Mouse (Mus musculus) left cerebral cortex, postnatal 10 days (tissue): Measurements from ENCODE around the gene Aars2. TPM values are rescaled to one million over a fixed set of nuclear protein-coding genes. Genes with fewer than 3 reads are reported as not detected.

Source experiments
- DNase-seq, 2 experiments: peaks; one replicate each; pipeline ENCODE4 v3.0.0; 2021 to 2022; ENCODE audit warnings: low spot score in 2 of 2, mixed read lengths in 1 of 2; ENCODE audit errors: extremely low spot score in 1 of 2
- intact Hi-C: fragments of 180-260 bp; cut with DNase I; formaldehyde crosslinking; loops from one replicate; pipeline ENCODE4 v1.15.1; 2025
- total RNA-seq, 2 experiments: library from RNA; stranded (reverse); gene quantifications; 2 replicates each; pipeline ENCODE4 v1.2.3; 2021

The Aars2 gene
- total RNA-seq, 2 experiments from 2014 or later = 21.2 to 23.4 TPM

- peak; percentile 61 to 74 for DNase-seq
- intact Hi-C loops = no loop called here
Measured at GRCm38 (mm10) chr17:45530346-45530782, 23.7 kb downstream of the Aars2 start.

GRCm38 (mm10) chr17:45532896-45533295 lies 26.3 kb downstream of the Aars2 start:
- intact Hi-C loops = no loop called here
- DNase-seq = peak in 1 of 2 experiments; percentile 36

- intact Hi-C loops = no loop called here
- peak in 1 of 2 experiments; percentile 20 for DNase-seq
Measured at GRCm38 (mm10) chr17:45536264-45536663, 29.6 kb downstream of the Aars2 start.

- DNase-seq = no peak
- intact Hi-C loops = no loop called here
Measured at GRCm38 (mm10) chr17:45538394-45538793, 31.8 kb downstream of the Aars2 start.

GRCm38 (mm10) chr17:45539664-45540063 lies 33.0 kb downstream of the Aars2 start:
- intact Hi-C loops = no loop called here
- peak in 1 of 2 experiments; percentile 28 for DNase-seq

GRCm38 (mm10) chr17:45542129-45542528 lies 35.5 kb downstream of the Aars2 start:
- intact Hi-C loops = no loop called here
- DNase-seq = peak in 1 of 2 experiments; percentile 22

GRCm38 (mm10) chr17:45542705-45543104 lies 36.1 kb downstream of the Aars2 start:
- no peak for DNase-seq
- intact Hi-C loops = no loop called here

GRCm38 (mm10) chr17:45543115-45543514 lies 36.5 kb downstream of the Aars2 start:
- intact Hi-C loops = no loop called here
- peak in 1 of 2 experiments; percentile 20 for DNase-seq

GRCm38 (mm10) chr17:45544001-45544872 lies 37.6 kb downstream of the Aars2 start:
- peak in 1 of 2 experiments; percentile 61 for DNase-seq
- intact Hi-C loops = no loop called here

- intact Hi-C loops = no loop called here
- DNase-seq = peak in 1 of 2 experiments; percentile 47
Measured at GRCm38 (mm10) chr17:45544873-45545277, 38.2 kb downstream of the Aars2 start.

- intact Hi-C loops = no loop called here
- peak in 1 of 2 experiments; percentile 46 for DNase-seq
Measured at GRCm38 (mm10) chr17:45545278-45545961, 38.8 kb downstream of the Aars2 start.

GRCm38 (mm10) chr17:45546941-45547340 lies 40.3 kb downstream of the Aars2 start:
- DNase-seq = peak in 1 of 2 experiments; percentile 22
- intact Hi-C loops = no loop called here

GRCm38 (mm10) chr17:45547461-45548190 lies 41.0 kb downstream of the Aars2 start:
- DNase-seq = no peak
- intact Hi-C loops = no loop called here

GRCm38 (mm10) chr17:45548541-45549512 lies 42.2 kb downstream of the Aars2 start:
- intact Hi-C loops = no loop called here
- DNase-seq = peak; percentile 64 to 65

- intact Hi-C loops = no loop called here
Measured at GRCm38 (mm10) chr17:45549617-45550181, 43.1 kb downstream of the Aars2 start, which contains the start of gene Tmem151b. Tmem151b (minus strand) TSS chr17:45549677.

GRCm38 (mm10) chr17:45550253-45550652 lies 43.6 kb downstream of the Aars2 start:
- intact Hi-C loops = no loop called here
- DNase-seq = no peak

More at GRCm38 (mm10) chr17:45549617-45550181, 43.1 kb downstream of the Aars2 start, which contains the start of gene Tmem151b:
- DNase-seq = peak in 1 of 2 experiments; percentile 81

- intact Hi-C loops = no loop called here
- no peak for DNase-seq
Measured at GRCm38 (mm10) chr17:45551249-45551796, 44.7 kb downstream of the Aars2 start.
